Mouse (Mus musculus) ES-Bruce4 (cell line): ENCODE data around the gene Slc25a39.

Experiments used
- CTCF ChIP-seq: IDR thresholded peaks from one replicate; pipeline ENCODE4 v1.8.1; 2011; ENCODE audit warnings: low read depth, low read length
- POLR2A ChIP-seq: IDR thresholded peaks from one replicate; pipeline ENCODE4 v1.8.1; 2011; ENCODE audit warnings: low read length; ENCODE audit not compliant: insufficient read depth

DNA sequence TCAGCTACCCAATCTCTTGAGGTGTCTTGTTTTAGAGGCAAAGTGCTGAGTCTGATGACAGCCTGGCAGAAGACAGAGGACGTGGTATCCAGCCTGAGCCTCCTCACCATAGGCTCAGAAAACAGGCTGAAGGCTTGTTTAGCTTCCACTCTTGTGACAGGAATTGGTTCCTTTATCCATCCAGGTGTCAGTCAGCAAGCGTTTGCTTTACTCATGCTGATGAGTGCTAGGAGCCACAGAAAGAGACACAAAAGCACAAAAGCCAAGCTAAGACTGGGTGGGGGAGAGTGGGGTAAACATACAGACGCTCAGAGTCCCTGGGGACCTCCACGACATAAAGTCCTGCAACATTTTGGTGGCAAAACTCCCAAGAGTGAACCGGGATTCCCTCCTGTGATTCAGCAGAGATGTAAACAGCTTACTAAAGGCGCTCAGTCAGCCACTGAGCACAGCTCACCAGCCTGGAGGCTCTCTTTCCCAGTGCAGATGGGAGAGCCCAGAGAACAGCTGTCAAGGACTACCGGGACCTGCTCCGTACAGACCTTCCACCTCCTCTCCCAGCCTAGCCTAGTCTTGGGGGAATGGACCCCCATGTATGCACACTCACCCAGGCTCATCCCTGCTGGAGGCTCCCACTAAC lies 31.4 kb downstream of the Slc25a39 start:
- TF ChIP-seq POLR2A, result no peak
- no peak for TF ChIP-seq CTCF
